Mouse (Mus musculus): ENCODE data around the gene Pced1b.

DNA sequence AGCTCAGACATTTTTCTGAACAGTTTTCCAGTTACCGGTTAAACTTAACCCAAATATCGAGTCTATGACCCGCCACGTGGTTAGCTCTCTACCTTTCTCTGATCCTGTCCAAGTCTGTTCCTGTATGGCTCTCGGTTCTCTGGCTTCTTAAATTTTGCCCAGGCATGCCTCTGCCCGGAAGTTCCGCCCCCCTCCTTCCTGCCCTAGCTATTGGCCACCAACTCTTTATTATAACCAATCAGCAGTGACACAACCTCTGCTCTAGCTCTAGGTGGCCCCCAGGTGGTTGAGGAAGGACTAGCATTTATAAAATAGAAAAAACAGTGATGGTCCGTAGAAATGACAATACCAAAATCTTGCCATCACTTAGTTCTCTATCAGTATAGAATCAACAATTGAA lies 40.4 kb upstream of the Pced1b start:
- TF ChIP-seq GATA1 (IDR thresholded peaks at IDR 0.05; ENCODE audit: borderline replicate concordance, low read length) (no peak), FLI1 (IDR thresholded peaks at IDR 0.05; ENCODE audit: low read length) (no peak)

All from megakaryocyte, embryonic 14.5 days (primary cell).